ENCODE assay signal across 11 mouse cellular contexts in the genomic region with DNA sequence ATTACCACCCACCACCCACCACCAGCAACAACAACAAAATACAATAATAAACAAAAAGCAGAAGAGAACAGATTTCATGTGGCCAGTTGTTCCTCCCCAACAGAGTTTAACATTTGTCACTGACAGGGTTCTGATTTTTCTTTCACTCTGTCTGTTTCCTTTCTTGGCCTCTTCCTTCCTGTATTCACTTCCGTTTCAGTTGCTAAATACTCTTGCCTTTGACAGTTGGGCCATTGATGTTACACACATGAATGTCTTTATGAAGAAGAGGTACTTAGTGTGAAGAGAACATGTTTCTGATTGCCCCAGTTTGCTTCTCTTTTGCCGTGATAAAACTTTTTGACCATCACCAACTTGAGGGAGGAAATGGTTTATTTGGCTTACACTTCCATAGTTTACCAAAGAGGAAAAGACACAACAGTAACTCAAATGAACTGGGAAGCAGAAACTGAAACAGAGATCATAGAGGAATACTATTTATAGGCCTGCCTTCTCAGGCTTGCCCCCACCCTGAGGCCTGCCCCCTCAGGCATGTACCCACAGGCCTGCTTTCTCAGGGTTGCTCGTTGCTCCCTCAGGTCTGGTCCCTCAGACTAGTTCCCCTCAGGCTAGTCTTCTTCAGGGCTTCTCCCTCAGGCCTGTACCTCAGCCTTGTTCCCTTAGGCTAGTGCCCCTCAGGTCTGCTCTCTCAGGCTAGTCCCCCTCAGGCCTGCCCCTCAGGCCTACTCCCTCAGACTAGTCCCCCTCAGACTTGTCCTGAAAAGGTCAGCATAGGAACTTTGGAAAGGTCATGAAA. TPM values are rescaled to one million over a fixed set of nuclear protein-coding genes. Genes with fewer than 3 reads are reported as not detected.
DNase-seq lines count a peak whose midpoint lies in the region; ATAC-seq lines count a peak whose summit lies in the region.
"Had no signal": no experiment of that assay in that cellular context is flagged by ENCODE, and none has a peak within 500 bp of the region (broad histone marks: within the 10 kb centered on the region; RNA-seq: fewer than 3 reads in every experiment).

No protein-coding gene starts in this region.

- no peaks in the 10 kb centered on the region for H3K27me3 ChIP-seq in hindbrain, embryonic 15.5 days
- H3K27me3 ChIP-seq in hindbrain, embryonic 16.5 days (replicated peaks; ENCODE audit: control insufficient read depth, insufficient read depth, low read length) = no peaks in the 10 kb centered on the region
- H3K27me3 ChIP-seq in midbrain, embryonic 13.5 days = no peaks in the 10 kb centered on the region
- no peaks in the 10 kb centered on the region for H3K27me3 ChIP-seq in midbrain, embryonic 11.5 days (ENCODE audit: control insufficient read depth, insufficient read depth, low read length)
- H3K27me3 ChIP-seq in forebrain, embryonic 13.5 days = no peaks in the 10 kb centered on the region
- H3K27me3 ChIP-seq: neural tube, embryonic 12.5 days had no signal

- no peaks in the 10 kb centered on the region for H3K4me1 ChIP-seq in hindbrain, embryonic 15.5 days (replicated peaks)
- no peaks in the 10 kb centered on the region for H3K4me1 ChIP-seq in hindbrain, embryonic 16.5 days (ENCODE audit: control insufficient read depth, insufficient read depth, low read depth, low read length)
- no peaks in the 10 kb centered on the region for H3K4me1 ChIP-seq in midbrain, embryonic 13.5 days (replicated peaks)
- H3K4me1 ChIP-seq in midbrain, embryonic 11.5 days (ENCODE audit: control insufficient read depth, insufficient read depth, low read length) = no peaks in the 10 kb centered on the region
- 0 out of 2 replicates have a peak, but pooled peaks cover 3% of the 10 kb centered on the region for H3K4me1 ChIP-seq in forebrain, embryonic 13.5 days
- H3K4me1 ChIP-seq: neural tube, embryonic 12.5 days had no signal

- no peak overlapping the region for H3K9ac ChIP-seq in hindbrain, embryonic 15.5 days
- H3K9ac ChIP-seq in hindbrain, embryonic 16.5 days (ENCODE audit: low read depth, low read length) = no peak overlapping the region
- H3K9ac ChIP-seq in midbrain, embryonic 13.5 days (replicated peaks) = no peak overlapping the region
- no peak overlapping the region for H3K9ac ChIP-seq in midbrain, embryonic 11.5 days (ENCODE audit: low read length)
- H3K9ac ChIP-seq in forebrain, embryonic 13.5 days = no peak overlapping the region
- H3K9ac ChIP-seq: neural tube, embryonic 12.5 days had no signal

- no peak for DNase-seq in midbrain, embryonic 11.5 days (ENCODE audit: low spot score, missing footprints)
- DNase-seq in spleen, postnatal 4 days (ENCODE audit: low spot score in 2 of 2) = peak; percentile 24 to 66
- no peak for DNase-seq in adrenal gland, postnatal 25 days
- DNase-seq: kidney, adult 11 months; right cerebral cortex, postnatal 25 days had no signal

- 87% methylated on average over 3 of the region's 3 CpGs for whole genome bisulfite sequencing in hindbrain, embryonic 15.5 days
- 84% methylated on average over 3 of the region's 3 CpGs for WGBS in hindbrain, embryonic 16.5 days
- 86% methylated on average over 3 of the region's 3 CpGs for WGBS in midbrain, embryonic 13.5 days
- WGBS in midbrain, embryonic 11.5 days = 85% methylated on average over 3 of the region's 3 CpGs
- 89% methylated on average over 3 of the region's 3 CpGs for WGBS in forebrain, embryonic 13.5 days

- no peak overlapping the region for H3K27ac ChIP-seq in hindbrain, embryonic 15.5 days (replicated peaks)
- no peak overlapping the region for H3K27ac ChIP-seq in hindbrain, embryonic 16.5 days (ENCODE audit: low read depth, low read length)
- H3K27ac ChIP-seq in midbrain, embryonic 13.5 days = no peak overlapping the region
- H3K27ac ChIP-seq in midbrain, embryonic 11.5 days (ENCODE audit: low read depth, low read length) = no peak overlapping the region
- H3K27ac ChIP-seq in forebrain, embryonic 13.5 days = no peak overlapping the region
- H3K27ac ChIP-seq: neural tube, embryonic 12.5 days had no signal

- no peaks in the 10 kb centered on the region for H3K36me3 ChIP-seq in hindbrain, embryonic 15.5 days
- no peaks in the 10 kb centered on the region for H3K36me3 ChIP-seq in hindbrain, embryonic 16.5 days (ENCODE audit: control insufficient read depth, insufficient read depth, low read length)
- H3K36me3 ChIP-seq in midbrain, embryonic 13.5 days = no peaks in the 10 kb centered on the region
- H3K36me3 ChIP-seq in midbrain, embryonic 11.5 days (ENCODE audit: control insufficient read depth, insufficient read depth, low read length) = no peaks in the 10 kb centered on the region
- H3K36me3 ChIP-seq in forebrain, embryonic 13.5 days (ENCODE audit: poor library complexity, severe bottlenecking) = no peaks in the 10 kb centered on the region
- H3K36me3 ChIP-seq: neural tube, embryonic 12.5 days had no signal

- H3K4me3 ChIP-seq in hindbrain, embryonic 15.5 days = no peak overlapping the region
- H3K4me3 ChIP-seq in hindbrain, embryonic 16.5 days (ENCODE audit: low read length) = no peak overlapping the region
- H3K4me3 ChIP-seq in midbrain, embryonic 13.5 days (replicated peaks) = no peak overlapping the region
- H3K4me3 ChIP-seq in midbrain, embryonic 11.5 days (ENCODE audit: low read depth, low read length) = no peak overlapping the region
- no peak overlapping the region for H3K4me3 ChIP-seq in forebrain, embryonic 13.5 days
- H3K4me3 ChIP-seq: neural tube, embryonic 12.5 days had no signal

- H3K4me2 ChIP-seq in hindbrain, embryonic 15.5 days = no peak overlapping the region
- H3K4me2 ChIP-seq in hindbrain, embryonic 16.5 days (ENCODE audit: low read length) = no peak overlapping the region
- H3K4me2 ChIP-seq in midbrain, embryonic 13.5 days (replicated peaks) = no peak overlapping the region
- no peak overlapping the region for H3K4me2 ChIP-seq in midbrain, embryonic 11.5 days
- no peak overlapping the region for H3K4me2 ChIP-seq in forebrain, embryonic 13.5 days
- H3K4me2 ChIP-seq: neural tube, embryonic 12.5 days had no signal

- H3K9me3 ChIP-seq in hindbrain, embryonic 15.5 days = no peaks in the 10 kb centered on the region
- H3K9me3 ChIP-seq in hindbrain, embryonic 16.5 days (ENCODE audit: control insufficient read depth, low read length) = no peaks in the 10 kb centered on the region
- no peaks in the 10 kb centered on the region for H3K9me3 ChIP-seq in midbrain, embryonic 13.5 days
- H3K9me3 ChIP-seq in midbrain, embryonic 11.5 days (ENCODE audit: control insufficient read depth, low read length) = no peaks in the 10 kb centered on the region
- no peaks in the 10 kb centered on the region for H3K9me3 ChIP-seq in forebrain, embryonic 13.5 days (replicated peaks)
- H3K9me3 ChIP-seq: neural tube, embryonic 12.5 days had no signal

- ATAC-seq in hindbrain, embryonic 15.5 days (ENCODE audit: low FRiP score, low read depth) = 0 out of 2 replicates have a peak, but pooled peaks have one; percentile 34
- no peak for ATAC-seq in hindbrain, embryonic 16.5 days
- peak; percentile 53; the same call in 1 of the 2 replicates for ATAC-seq in midbrain, embryonic 13.5 days
- no peak; the same call in 1 of the 2 replicates for ATAC-seq in midbrain, embryonic 11.5 days (ENCODE audit: low FRiP score)
- ATAC-seq in hematopoietic stem cell, adult 5-6 weeks (replicated peaks in 1 of 2; ENCODE audit: insufficient read depth in 1 of 2, low FRiP score in 2 of 2, low TSS enrichment in 1 of 2, low read depth in 1 of 2, poor library complexity in 2 of 2, severe bottlenecking in 2 of 2) = peak; percentile 87
- no peak for ATAC-seq in forebrain, embryonic 13.5 days

RNA-seq across cellular contexts. Expression of a gene that starts 13.3 kb away (rescaled TPM):
- polyA plus RNA-seq in hindbrain, embryonic 15.5 days (2015; fragmentation: Nextera tagmentation; extraction: Ambion mirVana) = 10.6 and 11.2 TPM in 2 replicates
- polyA plus RNA-seq in hindbrain, embryonic 16.5 days (2015; fragmentation: Nextera tagmentation; extraction: Ambion mirVana) = 5.2 and 8.7 TPM in 2 replicates
- 15.2 and 15.3 TPM in 2 replicates for polyA plus RNA-seq in midbrain, embryonic 13.5 days (2015; fragmentation: Nextera tagmentation; extraction: Ambion mirVana)
- 23.6 and 23.8 TPM in 2 replicates for polyA plus RNA-seq in midbrain, embryonic 11.5 days (2014; fragmentation: Nextera tagmentation; extraction: Ambion mirVana)
- total RNA-seq in hematopoietic stem cell, adult 5-6 weeks (2017) = 13.3 and 23.6 TPM in 2 replicates
- 18.4 and 19.6 TPM in 2 replicates for polyA plus RNA-seq in forebrain, embryonic 13.5 days (2015; fragmentation: Nextera tagmentation; extraction: Ambion mirVana)
- 43.7 and 52.5 TPM in 2 replicates for total RNA-seq in adrenal gland, postnatal 25 days (2021)

Comparison
In these comparisons a context has a peak if more than half of its experiments do, and no peak if none do; other contexts are left out.
1. ATAC-seq: peak in hindbrain, embryonic 15.5 days (single experiment), midbrain, embryonic 13.5 days (single experiment) and hematopoietic stem cell, adult 5-6 weeks (2 of 2); none in hindbrain, embryonic 16.5 days (single experiment), midbrain, embryonic 11.5 days (single experiment) and forebrain, embryonic 13.5 days (single experiment).
2. DNase-seq: peak in spleen, postnatal 4 days (2 of 2); none in midbrain, embryonic 11.5 days (single experiment) and adrenal gland, postnatal 25 days (single experiment).